Mouse (Mus musculus): ENCODE results near the gene Fem1b.
A peak's percentile ranks its signal among the peaks of the same experiment; 100 is the strongest.
"Not testable (repeated sequence)": the region's sequence is repeated elsewhere in the genome, so short reads cannot be mapped to it uniquely, and the experiment has no call there.

Gene Fem1b

GRCm38 (mm10) chr9:62811516-62812121, at the start of gene Fem1b:
Fem1b (minus strand) TSS chr9:62811934.
- peak; percentile 93 for DNase-seq (ENCODE audit: low read depth, low spot score)

DNA sequence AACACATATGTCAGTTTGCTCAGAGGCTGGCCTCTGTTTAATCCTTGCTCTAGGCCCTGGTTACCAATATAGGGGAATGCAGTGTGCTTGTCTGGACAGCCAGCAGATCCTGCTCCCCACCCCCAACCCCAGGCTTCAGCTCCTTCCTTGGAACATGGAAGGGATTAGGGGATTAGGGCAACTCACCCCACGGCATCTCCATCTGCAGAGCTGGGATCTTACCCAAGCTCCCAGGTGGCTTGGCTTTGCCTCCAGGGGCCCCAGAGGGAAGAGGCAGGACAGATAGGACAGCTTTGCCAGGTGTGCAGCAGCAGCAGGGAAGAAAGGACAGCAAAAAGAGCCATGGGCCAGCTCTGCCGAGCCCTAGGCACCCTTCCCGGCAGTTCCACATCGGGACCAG, 49.1 kb upstream of the Fem1b start:
- no peak for DNase-seq (ENCODE audit: low read depth, low spot score)

GRCm38 (mm10) chr9:62860102-62860501, 48.4 kb upstream of the Fem1b start:
- DNase-seq (ENCODE audit: low read depth, low spot score) = not testable (repeated sequence)

DNA sequence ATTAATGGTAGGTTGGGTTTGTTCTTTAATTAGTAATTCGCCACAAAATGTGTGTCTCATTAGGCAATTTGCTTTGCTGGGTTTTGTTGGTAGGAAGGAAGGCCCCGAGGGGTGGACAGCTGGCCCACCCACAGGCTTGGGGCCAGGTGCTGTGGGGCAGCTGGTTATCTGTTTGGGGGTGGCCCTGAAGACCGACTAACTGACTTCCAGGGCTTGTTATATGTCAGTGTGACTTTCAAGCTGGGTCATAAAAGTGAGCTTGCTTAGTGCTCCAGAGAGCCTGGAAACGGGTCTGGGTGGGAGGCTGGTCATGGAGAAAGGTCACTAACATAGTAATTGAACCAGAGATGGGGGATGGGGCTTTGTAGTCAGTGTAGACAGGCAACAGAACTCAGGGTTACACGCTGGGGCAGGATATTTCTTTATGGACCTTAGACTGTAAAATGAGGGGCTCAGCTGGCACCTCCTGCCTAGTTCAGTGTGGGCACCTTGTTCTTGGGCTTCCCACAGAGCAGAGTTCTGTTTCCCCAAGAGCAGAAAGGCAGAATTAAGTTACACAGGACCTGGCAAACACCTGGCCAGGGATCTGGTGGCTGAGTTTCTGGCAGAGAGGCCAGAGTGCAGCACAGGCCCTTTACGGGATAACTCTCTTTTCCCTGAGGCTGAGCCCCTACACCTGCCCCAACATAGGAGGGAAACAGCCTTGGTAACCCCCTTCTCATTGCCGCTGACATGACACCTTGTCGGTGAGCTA, 46.7 kb upstream of the Fem1b start:
- DNase-seq (ENCODE audit: low read depth, low spot score) = peak; percentile 86

DNA sequence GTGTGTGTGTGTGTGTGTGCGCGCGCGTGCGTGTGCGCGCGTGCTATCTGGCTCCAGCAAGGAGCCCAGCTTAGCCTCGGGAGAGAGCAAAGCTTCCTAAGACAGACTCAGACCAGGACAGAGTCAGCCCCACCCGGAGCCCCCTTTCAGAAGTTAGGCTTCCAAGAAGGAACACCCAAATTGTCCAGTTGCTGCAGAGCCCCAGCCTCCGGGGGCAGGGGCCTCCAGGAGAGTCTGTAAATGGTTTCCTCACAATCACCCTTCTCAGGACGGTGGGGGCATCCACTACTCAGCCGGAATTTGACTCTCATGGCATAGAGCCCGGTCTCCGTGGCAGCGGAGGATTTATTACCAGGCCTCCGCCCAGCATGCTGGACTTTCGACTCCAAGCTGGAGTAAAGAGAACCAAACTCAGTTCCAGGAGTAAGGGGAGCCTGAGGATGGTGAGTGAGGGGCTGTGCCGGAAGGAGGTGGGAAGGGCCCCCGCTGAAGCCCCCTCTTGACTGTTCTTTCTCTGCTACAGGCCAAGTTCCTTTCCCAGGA, 46.1 kb upstream of the Fem1b start, which contains the start of gene Calml4:
Gene Calml4, plus strand, starts transcription at position 362 of the 543 bp plus-strand sequence.
- peak; percentile 83 for DNase-seq (ENCODE audit: low read depth, low spot score)

- no peak for DNase-seq (ENCODE audit: low read depth, low spot score)
These were observed 45.5 kb upstream of the Fem1b start for GRCm38 (mm10) chr9:62857216-62857615.

DNA sequence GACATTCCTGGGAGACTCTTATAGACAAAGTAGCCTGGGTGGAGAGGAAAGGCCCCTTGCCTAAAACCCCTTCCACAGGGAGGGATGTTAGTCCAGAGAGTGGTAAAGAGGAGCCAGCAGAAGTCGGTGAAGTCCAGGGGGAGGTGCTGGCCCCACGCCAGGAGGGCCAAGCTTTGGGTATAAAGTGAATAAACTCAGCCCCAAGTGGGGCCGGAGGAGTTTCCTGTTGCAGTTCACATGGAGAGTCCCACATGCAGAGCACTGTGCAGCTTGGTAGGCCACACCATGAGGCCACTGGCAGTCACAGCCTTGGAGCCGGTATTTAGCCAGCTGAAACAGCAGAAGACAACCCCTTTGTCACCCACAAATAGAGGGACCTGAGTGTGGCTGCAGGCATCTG, 42.7 kb upstream of the Fem1b start:
- no peak for DNase-seq (ENCODE audit: low read depth, low spot score)

DNA sequence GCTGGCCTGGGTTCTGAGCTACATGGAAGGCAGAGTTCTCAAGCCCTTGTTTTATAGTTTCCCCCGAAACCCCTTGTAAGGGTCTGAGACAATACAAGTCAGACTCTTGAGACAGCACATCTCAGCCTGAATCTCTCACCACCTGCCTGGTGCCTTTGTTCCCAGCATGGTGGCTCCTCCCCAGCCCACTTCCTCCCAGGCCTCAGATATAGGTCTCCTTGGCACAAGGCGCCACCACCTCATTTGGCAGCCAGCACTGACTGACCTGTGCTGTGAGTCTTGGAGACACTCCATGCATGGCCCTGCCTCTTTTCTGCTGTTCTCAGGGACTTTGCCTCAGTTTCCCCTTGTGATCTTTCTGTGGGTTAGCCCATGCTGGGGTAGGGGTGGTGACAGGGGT, 39.8 kb upstream of the Fem1b start:
- no peak for DNase-seq (ENCODE audit: low read depth, low spot score)

DNA sequence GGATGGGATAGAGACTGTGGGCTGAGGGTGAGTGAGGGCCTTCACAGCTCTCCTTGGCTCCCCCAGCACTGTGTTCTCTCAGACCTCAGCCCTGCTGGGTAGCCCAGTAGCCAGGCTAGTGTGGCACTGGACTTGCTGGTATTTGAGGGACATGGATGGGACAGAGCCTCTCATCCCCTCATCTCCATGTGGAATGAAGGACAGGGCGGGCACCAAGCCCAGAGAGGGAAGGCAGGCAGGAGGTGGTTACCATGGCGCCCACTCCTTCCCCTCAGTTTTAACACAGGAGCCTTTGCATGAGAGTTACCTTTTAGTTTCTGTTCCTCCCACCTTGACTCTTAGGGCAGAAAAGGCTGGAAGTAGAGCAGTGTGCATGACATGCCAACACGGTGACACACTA, 36.9 kb upstream of the Fem1b start:
- DNase-seq (ENCODE audit: low read depth, low spot score) = no peak

DNA sequence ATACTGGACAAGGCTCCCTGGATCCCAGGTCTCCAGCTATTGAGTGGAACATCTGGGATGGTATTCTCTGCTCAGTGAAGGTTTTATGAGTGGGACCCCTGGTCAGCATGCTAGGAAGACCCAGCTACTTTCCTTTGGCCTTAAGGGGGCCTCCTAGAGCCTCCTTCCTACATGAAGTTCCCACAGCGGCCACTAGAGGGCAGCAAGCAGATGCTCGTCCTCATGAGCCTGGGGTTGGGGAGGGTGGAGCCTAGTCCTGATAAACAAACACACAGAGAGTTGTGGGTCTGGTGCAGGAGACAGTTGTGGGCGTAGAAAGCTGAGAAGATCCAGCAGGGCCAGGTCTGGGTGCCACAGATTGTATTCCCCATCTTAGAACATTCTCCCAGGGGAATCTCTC, 36.0 kb upstream of the Fem1b start:
- DNase-seq (ENCODE audit: low read depth, low spot score) = peak; percentile 91

DNA sequence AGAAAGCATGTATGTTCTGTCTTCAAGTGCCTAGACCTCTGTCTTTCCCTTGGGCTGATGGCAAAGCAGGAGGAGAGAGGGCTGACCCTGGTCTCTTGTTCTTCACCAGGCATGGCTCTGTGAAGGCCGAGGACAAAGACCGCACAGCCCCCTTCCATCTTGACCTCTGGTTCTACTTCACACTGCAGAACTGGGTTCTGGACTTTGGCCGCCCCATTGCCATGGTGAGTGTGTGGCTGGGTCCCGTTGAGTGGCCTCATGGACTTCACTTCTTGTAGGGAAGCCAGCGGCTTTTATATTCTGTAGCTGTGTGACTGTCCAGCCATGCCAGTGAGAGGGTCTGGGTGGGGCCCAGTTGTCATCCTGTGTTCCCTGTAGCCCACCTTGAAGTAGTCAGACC, 32.7 kb upstream of the Fem1b start:
- no peak for DNase-seq (ENCODE audit: low read depth, low spot score)

DNA sequence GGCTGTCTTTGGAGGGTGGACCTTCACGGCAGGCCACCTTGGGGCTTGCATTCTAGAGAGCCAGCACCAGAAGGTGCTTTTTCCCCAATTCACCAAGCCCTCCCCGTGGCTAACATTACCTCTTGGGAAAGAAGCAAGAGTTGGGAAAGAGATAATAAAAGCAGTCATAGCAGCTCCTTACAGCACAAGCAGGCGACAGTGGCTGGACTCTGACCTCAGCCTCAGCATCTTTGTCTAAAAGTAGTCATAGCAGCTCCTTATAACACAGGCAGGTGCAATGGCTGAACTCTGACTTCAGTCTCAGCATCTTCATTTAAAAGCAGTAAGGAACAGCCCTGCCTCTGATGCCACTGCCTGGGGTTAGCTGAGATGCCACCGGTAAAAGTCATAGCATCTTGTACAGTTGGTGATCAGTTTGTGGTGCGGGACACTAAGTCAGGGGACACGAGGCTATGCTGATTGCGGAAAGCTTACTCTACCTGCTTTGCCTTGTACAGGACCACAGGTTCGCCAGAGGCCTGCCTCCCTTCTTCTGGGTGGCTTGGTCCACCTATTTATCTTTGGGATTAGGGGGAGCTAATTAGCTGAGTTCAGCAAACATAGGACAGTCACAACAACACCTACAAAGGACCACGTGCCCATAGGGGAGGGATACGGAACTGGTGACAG, 31.8 kb upstream of the Fem1b start:
- DNase-seq (ENCODE audit: low read depth, low spot score) = no peak

DNA sequence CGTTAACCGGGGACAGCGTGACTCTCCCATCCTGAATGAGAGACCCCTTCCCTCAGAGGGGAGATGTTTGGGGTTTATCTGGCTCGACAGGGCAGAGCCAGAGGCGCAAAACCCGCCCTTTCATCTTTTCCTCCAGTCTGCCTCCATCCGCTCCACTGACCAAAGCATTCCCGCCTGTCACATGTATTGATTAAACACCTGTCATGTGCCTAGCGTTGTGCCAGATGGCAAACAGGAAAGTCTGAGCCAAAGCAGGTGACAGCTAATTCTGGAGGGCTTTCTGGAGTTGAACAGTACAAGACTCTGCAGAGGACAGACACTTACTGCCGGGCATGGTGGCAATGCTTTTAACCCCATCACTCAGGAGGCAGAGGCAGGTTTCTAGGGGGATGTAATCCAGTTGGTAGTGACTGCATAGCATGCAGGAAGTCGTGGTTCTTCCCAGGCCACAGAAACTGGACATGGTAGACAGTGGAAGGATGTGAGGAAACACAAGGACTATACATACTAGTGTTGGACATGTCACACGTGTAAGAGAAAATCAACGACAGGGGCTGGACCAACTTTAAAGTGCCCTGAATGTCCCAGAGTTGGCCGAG, 27.5 kb upstream of the Fem1b start:
- DNase-seq (ENCODE audit: low read depth, low spot score) = peak; percentile 43

- peak; percentile 89 for DNase-seq (ENCODE audit: low read depth, low spot score)
These were observed 26.9 kb upstream of the Fem1b start, which contains the start of gene Cln6 for GRCm38 (mm10) chr9:62838506-62839171. Cln6 (plus strand) TSS chr9:62838785.

DNA sequence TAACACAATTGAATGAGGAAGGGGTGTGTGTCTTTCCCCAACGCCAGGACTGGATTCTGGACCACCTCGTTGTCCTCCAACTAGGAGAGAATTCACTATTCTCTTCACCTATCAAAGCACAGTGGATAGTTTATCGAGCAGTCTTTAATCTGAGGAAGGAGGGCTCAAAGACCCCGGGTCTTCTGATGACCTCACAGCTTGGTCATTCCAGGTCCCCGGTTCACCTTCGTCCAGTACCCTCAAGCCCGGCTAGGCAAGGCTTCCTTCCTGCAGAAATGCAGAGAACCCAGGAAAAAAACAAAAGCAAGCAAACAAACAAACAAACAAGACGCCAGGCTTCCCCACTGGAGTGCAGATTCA, 26.4 kb upstream of the Fem1b start:
- DNase-seq (ENCODE audit: low read depth, low spot score) = no peak

GRCm38 (mm10) chr9:62837611-62838010, 25.9 kb upstream of the Fem1b start:
- no peak for DNase-seq (ENCODE audit: low read depth, low spot score)

- no peak for DNase-seq (ENCODE audit: low read depth, low spot score)
These were observed 24.1 kb upstream of the Fem1b start for GRCm38 (mm10) chr9:62835705-62836446.

GRCm38 (mm10) chr9:62834906-62835305, 23.2 kb upstream of the Fem1b start:
- no peak for DNase-seq (ENCODE audit: low read depth, low spot score)

- no peak for DNase-seq (ENCODE audit: low read depth, low spot score)
These were observed 18.1 kb upstream of the Fem1b start for GRCm38 (mm10) chr9:62829877-62830276.

DNA sequence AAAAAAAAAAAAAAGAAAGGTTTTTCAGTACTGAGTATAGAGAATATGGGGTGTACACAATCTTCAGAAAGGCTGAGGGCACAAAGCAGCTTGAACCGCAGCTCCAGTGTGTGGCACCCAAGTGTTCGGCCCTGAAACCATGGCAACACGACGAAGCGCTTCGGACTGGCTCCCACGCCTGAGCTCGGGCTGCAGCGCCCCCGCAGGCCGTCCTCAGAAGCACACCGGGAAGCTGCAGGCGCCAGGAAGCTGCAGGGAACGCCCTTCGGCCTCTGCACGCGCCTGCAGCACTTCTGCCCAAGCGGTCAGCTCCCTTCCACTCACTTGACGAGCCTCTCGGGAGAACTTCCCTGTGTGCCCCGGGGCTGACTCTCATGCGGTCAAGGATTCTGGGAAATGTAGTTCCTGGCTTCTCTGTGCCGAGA, 16.9 kb upstream of the Fem1b start:
- peak; percentile 97 for DNase-seq (ENCODE audit: low read depth, low spot score)

Data from forelimb bud, embryonic 11.5 days (tissue).